Mouse (Mus musculus) brain, embryonic 14.5 days (tissue): ENCODE results near the gene Uhrf1.

Experiments
- CTCF ChIP-seq: fragments of 200-500 bp; IDR thresholded peaks from 2 replicates; pipeline ENCODE4 v1.5.1; 2012; ENCODE audit warnings: inconsistent platforms, mild to moderate bottlenecking, moderate library complexity, borderline replicate concordance; ENCODE audit not compliant: insufficient read depth, insufficient read length; ENCODE audit errors: extremely low read depth
- POLR2A ChIP-seq: fragments of 200-500 bp; IDR thresholded peaks from 2 replicates; pipeline ENCODE4 v1.6.1; 2012; ENCODE audit warnings: mild to moderate bottlenecking, inconsistent platforms, borderline replicate concordance; ENCODE audit not compliant: poor library complexity, insufficient read depth, insufficient read length, severe bottlenecking; ENCODE audit errors: extremely low read depth

- TF ChIP-seq POLR2A (no peak), CTCF (no peak)
Observed at GRCm38 (mm10) chr17:56265869-56266268, 37.3 kb upstream of the Uhrf1 start.
